Mouse (Mus musculus) adrenal gland, postnatal 4 days (tissue): Measurements from ENCODE around the gene Pcsk5. TPM values are rescaled to one million over a fixed set of nuclear protein-coding genes. Genes with fewer than 3 reads are reported as not detected.

Experiments used
- DNase-seq, 2 experiments: peaks; one replicate each; pipeline ENCODE4 v3.0.0; 2021 to 2022; ENCODE audit warnings: low spot score in 2 of 2, mixed read lengths in 2 of 2
- total RNA-seq, 2 experiments: library from RNA; stranded (reverse); gene quantifications; 2 replicates each; pipeline ENCODE4 v1.2.3; 2021

Pcsk5 gene
- total RNA-seq, 2 experiments from 2014 or later: 103 to 104 TPM

DNA sequence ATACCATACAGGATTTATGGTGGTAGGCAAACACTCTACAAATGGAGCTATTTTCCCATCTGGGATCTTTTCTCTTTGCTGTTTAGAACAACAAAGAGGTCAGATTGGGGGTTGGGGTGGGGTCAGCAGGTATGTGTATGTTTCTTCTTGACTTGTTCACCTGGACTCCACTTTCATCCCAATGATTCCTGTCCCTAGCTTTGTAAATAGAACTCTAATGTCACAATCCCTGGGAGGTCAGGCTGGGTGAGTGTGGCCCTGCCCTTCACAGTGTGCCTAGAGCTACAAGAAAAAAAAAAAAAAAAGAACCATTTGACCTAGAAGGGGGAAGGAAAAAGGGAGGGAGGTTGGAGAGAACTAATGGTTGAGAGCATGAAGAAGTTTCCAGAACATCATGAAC is 428.8 kb downstream of the Pcsk5 start:
- DNase-seq: no peak

DNA sequence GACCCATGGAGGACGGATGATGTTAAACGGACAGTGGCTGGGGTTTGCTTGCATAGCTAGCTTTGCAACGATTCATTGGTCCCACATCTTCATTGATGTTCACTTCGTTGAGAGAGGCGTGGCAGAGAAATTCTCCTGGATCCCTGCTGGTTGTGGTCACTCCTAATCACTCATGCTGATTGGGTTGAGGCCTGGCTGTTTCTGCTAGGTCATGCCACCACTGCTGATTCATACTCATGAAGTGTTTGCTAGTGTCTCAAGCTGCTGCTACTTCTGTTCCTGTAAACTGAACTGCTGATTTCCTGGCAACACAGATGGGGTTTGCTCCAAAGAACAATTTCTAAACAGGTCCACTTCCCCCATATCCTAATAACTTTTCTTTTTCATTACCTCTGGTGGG is 430.6 kb downstream of the Pcsk5 start:
- DNase-seq: no peak

DNA sequence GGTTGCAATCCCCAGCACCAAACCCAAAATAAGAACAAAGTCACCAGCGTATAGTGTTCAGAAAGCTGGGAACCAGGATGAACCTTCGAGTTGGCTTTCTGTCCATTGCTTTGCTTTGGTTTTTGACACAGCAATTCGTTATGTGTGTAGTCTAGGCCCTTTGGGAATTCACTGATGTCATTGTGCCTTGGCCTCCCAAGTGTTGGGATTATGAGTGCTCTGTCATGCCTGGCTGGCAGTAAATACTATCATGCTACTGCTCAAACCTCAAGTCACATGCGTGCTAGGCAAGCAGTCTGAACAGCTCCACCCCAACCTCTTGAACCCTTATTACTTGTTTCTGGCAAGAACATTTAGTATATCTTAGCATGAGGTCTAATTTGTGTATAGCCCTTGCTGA is 434.3 kb downstream of the Pcsk5 start:
- DNase-seq: no peak

- no peak for DNase-seq
Measured at GRCm38 (mm10) chr19:17400571-17400970, 436.9 kb downstream of the Pcsk5 start.

GRCm38 (mm10) chr19:17399965-17400364 is 437.5 kb downstream of the Pcsk5 start:
- DNase-seq: no peak

GRCm38 (mm10) chr19:17397922-17398321 is 439.5 kb downstream of the Pcsk5 start:
- no peak for DNase-seq

DNA sequence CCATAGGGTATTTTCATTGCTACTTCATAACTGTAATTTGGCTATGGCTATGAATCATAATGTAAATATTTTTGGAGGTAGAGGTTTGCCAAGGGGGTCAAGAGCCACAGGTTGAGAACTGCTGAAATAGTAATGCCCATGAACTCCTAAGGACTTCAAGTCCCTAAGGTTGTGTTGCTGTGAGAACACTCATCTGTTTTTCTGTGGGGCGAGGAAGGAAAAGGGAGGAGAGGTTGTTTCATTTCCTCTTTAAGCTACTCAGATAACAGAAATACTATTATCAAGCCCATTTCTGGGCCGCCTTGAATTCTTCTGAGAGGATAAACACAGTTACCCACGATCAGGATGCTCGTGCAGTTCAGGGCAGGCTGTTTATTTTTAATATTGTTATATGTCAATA is 440.6 kb downstream of the Pcsk5 start:
- DNase-seq: no peak

DNA sequence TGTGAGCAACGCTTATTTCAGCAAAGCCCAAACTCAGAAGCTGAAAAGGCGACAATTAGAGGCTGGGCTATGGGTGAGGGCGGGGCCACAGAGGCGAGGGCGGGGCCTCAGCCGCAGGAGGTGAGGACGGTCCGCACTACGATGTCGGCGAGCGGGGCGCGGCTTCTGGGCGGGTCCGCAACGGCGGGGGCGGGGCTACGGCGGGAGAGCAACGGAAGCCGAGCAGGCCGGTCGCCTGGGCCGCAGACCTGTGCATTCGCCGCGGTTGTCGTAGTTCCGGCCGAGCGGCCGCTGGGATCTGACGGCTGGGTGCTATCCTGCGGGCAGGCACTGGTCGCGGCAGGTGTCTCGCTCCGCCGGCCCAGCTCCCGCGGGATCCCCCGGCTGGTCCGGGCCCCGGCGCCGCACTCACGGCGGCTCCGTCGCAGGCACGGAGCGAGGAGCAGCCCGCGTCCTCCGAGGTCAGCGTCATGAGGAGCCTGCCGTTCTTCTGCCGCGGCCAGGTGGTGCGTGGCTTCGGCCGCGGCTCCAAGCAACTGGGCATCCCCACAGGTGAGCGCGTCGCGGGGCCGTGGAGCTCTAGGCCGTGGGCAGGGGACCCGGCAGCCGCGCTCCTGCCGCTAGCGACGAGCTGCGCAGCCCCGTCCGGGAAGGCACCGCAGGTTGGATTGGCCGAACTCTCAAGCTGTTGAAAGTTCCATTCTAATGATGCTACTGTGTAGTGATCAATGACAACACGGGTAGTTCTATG is 443.4 kb downstream of the Pcsk5 start, which contains the start of gene Rfk:
Gene Rfk (plus strand): TSS at position 203 of the 751 bp plus-strand sequence.
- peak; percentile 83 to 92 for DNase-seq

DNA sequence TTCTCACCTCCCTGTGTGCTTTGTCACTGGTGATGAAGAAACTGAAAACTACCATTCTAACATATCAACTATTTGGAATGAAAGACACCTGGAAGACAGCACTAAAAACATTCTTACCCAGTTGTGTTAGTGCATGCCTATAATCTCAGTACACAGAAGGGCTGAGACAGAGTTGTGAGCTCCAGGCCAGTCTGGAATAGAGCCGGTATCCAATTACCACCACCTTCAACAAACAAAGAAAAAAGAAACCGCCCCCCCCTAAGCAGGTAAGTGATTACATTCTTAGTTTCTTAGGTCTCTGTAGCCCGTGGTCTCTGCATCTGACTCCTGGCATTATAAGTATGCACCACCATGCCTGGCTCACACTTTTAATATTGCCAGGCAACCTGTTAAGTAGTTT is 444.6 kb downstream of the Pcsk5 start:
- no peak for DNase-seq

DNA sequence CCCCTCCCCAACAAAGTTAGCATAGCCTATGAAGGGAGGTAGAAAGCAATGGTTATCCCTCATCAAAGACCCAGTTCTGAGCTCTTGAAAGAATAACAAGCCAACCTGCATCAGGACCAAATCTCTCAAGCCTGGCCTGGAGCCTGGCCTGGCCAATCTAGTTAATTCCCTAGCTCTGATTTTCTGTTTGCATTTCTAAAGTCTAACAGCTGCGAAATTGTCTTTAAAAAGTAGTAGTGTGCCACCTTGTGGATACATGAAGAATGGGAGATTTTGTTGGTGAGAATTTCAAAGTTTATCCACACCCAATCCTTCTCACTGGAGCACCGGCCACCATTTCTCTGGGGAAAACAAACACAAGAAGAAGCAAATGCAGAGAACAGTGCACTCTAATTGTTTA is 449.0 kb downstream of the Pcsk5 start:
- DNase-seq: no peak

DNA sequence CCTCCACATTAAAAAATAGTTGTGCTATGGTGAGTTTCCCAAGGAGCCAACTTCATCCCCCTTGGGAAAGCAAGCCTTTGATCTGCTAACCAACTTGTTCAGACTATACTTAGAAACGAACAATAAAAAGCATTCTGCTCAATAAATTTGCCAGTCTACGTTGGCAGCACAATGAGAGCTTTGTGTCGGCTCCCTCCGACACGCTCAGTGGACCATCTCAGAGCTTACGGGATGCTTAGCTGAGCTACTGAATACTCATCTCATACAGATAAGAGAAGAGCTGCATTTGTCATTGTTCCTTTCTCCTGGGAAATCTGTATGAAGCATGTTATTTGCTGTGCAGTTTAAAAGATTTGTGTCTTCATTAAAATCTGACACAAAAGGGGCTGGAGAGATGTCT is 451.0 kb downstream of the Pcsk5 start:
- DNase-seq: no peak

DNA sequence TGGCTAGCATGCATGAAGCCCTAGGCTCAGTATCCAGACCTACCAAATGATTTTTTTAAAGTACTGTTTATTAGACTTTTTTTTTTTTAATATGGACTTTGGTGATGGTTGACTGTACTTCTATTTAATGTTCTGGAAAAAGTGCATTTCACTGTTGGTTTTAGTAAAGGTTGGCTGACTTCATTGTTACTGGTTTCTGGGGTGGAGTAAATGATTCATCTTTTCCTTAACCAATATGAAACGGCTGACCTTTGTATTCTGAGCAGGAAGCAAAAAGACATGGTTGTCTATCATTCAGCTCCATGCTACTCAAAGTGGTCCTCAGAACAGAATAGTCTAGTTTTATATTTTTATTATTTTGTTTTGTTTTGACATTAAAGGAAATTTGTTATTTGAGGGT is 452.0 kb downstream of the Pcsk5 start:
- DNase-seq: no peak

DNA sequence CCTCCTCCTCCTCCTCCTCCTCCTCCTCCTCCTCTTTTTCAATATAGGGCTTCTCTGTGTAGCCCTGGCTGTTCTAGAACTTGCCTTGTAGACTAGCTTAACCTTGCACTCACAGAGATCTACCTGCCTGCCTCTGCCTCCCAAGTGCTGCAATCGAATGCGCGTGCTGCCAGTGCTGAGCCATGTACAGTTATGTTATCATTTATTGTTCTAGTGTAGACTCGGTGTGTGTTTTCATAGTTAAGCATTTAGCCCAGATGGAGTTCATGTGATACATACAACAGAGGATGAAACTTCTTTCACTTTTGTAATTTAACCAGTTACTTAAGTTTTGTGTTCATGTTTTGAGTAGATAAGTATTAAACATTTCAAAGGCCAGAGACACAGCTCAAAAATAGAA is 452.4 kb downstream of the Pcsk5 start:
- no peak for DNase-seq

DNA sequence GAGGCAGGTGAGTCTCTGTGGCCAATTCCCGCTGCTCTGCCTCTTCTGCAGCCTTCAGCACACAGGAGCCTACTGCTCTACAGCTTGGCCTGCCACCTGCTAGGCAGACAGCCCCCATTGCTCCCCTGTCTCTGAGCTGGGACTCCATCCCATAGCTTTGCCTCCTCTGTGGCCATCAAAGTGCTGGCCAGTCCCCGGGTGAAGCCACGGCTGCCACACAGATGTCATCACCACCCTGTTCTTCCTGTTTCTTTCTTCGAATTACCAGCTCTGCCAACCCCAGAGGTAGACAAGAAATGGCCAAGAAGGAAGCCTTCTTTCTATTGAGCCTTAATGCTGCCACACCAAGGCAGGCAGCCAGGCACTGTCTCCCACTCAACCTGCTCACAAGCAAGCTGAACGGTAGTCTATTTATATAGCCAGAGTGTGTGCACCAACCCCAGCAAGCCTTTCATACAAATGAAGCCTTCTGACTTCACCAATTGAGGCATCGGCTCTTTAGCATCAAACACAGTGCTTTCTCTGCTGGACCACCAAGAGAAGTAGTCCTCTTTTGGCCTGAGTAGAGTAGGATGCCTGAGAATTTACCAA is 454.5 kb downstream of the Pcsk5 start:
- DNase-seq: no peak
